Mouse (Mus musculus) thymus, postnatal 36 days (tissue): ENCODE data around the gene Map3k1.

Source experiments
- DNase-seq, 2 experiments: peaks; one replicate each; pipeline ENCODE4 v3.0.0; 2022; ENCODE audit warnings: mixed read lengths in 2 of 2

Gene Map3k1

DNA sequence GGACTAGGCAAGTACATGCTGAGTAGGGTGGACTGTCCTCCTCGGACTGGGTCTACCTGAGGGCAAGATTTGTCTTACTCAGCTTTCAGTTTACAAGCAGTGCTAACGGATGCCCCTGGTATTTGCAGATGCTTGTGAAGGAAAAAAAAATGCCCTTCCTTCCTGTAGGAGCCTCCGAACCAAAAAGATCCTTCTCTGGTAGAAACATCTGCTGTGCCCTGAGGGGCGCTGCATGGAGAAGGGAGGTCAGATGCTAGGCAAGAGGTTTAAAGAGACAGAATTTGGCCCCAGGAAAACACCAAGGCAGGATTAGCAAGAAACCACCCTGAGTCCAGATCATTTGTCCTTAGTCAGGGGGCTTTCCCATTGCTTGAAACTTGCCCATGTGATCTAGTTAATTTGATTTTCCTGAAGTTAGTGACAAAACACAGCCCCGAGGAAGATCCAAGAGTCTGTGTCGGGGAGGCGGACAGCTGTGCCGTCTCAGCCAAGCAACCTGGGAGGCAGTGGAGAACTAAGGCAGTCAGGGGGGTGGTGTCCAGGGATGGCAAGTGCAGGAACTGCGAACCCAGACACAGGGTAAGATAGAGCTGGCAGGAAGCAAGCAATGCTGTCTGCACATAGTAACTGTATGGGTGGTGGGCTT lies 19.2 kb downstream of the Map3k1 start:
- no peak for DNase-seq

DNA sequence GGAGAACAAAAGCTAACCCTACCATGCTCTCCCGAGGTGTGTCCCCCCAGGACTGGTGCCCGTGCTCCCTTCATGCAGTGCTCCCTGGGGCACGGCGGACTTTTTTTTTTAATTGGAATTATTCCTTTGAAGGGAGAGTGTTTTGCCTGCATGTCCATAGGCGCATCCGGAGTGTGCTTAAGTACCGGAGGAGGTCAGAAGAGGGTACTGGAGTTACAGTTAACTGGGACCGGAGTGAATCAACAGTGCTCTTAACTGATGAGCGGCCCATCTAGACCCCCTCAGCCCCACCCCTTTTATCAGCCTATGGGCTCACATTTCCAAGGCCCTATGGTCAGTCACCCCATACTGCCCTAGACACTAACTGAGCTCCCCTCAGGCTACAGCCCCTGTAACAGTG lies 19.9 kb downstream of the Map3k1 start:
- no peak for DNase-seq

DNA sequence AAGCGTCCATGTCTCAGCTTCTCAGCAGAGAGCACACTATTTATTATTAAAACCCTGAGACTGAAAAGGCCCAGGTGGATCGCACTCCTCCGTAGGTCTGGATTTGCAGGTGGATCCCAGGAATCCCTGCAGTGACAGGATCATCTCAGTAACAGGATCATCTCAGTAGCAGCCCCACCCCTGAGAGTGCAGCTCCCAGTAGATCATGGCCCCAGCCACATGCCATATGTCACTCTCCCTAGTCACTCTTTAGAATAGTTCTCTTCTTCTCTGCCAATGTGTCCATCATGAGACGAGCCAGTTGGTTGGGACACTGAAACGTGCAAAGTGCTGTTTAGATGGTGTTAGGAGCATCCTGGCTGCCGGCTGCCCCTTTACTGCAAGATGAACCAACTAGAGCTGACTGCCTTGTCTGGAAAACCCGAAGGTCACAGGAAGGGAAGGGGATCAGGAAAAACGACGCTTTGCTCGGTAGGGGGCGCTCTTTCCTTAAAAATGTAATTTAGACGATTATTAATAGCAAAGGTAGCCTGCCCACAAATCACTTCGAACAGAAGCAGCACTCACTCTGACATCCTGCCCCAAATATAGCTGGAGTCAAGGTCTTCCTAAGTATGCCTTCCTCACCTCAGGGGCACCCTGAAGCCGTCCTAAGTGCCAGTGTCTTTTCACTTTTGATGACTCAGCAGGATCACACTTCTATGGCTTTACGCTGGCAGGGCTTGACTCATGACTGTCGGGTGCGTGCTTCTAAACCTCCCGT lies 20.8 kb downstream of the Map3k1 start:
- peak; percentile 52 to 70 for DNase-seq

DNA sequence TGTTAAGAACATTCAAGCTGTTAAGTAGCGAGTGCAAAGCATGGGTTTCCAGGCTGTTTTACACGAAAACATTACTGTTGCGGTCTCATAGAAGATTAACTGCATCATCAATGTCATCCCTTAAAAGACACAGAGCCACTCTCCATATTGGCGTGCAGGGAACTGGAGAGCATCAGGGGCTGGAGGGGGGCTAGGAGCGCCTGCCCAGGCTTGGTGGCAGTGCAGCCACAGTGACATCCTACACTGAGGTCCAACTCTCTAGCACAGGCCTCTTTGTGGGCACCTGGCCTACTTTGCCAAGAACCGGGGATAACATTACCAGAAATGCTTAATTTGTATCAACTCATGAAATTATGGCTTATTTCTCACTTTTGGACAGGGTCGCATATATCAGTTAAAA lies 22.2 kb downstream of the Map3k1 start:
- no peak for DNase-seq

DNA sequence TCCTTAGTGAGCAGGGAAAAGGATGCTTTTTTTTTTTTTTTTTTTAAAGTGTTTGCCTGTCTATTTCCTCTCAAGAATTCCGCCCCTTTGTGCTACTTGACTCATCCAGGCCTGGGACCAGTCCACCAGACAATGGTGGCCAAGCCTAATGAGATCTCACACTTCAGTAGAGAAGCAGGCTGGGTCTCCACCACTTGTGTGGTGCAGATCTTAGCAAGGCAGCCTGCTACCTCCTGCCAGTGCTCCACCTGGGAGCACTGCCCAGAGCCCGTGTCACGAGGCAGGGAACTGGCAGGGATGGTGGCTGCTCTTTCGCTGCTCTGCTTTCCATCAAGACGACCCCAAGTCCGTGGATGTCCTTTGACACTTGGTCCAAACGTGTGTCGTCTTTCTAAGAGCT lies 25.3 kb downstream of the Map3k1 start:
- no peak for DNase-seq

DNA sequence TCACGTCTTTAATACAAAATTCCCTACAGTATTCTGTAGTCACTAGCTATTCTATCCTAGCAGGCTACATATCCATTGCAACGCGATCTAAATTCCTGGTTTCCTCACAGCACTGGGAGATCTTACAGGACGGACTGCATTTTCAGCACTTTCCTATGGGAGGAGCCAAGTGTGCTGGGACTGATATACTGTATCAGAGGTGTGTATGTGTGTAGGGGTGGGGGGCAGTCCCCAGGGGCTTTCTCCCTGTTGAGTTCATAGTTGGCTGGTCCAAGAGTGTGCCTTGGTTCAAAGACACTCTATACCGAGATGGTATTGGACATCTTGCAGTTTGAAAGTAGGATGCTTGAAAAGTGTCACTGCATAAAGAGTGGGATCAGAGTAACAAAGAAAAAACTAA lies 29.3 kb downstream of the Map3k1 start:
- DNase-seq, result no peak

DNA sequence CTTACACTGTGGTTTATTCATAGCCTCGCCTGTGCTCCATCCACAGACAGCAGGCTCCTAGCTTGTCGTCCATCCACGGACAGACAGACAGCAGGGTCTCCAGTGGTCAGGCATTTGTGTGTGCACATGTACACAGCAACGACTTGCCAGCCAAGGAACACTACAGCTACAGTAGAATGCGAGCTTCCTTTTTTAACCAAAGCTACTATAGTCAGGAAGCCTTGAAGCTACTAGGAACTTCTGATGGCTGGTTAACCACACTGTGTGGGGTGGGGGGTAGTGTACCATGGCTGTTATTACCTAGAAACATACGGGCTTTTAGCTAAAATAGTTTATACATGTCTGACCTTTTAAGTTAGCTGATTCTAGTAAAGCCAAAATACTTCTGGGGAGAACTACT lies 30.2 kb downstream of the Map3k1 start:
- no peak for DNase-seq

DNA sequence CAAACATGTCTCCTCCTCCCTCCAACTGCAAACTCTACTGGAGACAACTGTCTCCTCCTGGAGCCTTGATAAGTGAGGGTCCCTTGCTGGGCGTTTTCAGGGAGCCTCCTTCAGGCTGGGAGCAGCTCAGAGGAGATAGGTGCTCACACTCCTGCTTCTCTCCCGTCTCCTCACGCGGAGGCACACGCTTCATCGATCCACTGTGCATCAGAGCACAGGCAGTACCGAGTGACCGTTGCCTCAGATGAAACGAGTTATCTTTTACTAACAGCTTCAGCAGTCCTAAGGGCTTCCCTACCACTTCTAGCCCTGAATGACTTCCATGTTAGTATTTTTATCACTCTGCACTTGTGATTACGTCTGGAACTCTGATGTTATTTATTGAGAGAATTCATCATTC lies 30.9 kb downstream of the Map3k1 start:
- DNase-seq, result no peak

DNA sequence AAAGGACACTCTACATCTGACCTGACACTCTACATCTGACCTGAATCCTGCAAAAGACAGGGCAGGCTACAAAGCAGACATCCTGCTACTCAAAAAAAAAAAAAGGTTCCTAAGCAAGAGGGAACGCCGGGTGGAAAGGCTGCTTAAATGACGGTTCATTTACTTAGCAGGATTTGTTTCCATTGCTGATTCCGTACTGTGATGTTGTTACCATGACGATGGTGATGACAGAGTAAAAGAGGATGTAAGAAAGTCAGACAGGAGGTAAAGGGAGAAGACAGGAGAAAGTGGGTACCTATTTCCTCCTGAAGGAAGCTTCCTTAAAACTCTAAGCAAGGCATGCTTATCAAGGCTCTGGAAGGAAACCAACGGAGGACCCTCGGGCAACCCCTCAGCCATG lies 31.6 kb downstream of the Map3k1 start:
- DNase-seq, result no peak

DNA sequence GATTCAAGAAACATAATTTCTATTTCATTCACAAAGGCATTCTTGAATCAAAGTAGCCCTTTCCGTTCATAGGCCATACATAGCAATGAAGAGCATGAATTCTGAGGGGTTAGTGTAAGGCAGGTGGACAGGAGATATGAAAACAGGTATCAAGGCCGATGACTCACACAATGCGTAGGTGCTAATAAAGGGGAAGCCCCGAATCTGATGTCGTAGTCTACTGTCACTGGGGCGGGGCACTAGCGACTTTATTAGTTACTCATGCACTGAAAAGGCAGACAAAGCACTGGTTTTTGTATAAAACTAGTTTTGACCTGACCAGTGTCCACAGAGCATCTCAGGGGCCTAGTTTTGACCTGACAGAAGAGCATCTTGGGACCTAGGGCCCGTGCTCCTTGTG lies 36.7 kb downstream of the Map3k1 start:
- no peak for DNase-seq

DNA sequence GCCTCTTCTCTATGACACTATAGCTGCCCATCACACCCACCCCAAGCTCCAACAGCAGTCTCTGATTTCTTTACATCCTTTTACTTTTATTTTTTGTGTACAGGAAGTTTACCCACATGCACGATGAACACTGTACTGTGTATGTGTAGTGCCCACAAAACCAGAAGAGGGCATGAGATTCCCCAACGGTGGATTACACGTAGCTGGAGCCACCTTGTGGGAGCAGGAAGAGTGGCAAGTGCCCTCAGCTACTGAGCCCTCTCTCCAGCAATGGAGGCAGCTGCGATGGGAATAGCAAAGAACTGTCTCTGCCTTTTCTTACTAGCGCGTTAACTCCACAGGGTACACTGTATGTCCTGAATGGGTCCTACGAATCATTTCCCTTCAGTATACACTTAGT lies 37.6 kb downstream of the Map3k1 start:
- DNase-seq, result peak; percentile 53 to 69

DNA sequence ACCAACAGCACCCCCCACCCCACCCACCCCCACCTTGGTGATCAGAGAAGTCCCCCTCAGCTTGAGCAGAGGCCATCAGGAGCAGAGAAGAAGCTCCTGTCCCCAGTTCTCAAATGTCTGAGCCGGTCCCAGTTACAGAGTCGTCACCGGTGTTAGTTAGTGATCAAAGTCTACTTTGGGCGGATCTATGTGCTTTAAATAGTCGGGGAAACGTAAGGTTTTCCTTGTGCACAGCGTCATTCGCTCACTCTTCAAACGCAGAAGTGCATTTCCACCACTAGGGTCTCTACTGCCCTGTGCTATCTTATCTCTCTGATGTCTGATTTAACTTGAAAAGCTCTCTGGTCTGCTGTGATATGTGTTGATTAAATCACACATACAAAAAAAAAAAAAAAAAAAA lies 38.0 kb downstream of the Map3k1 start:
- DNase-seq, result no peak

DNA sequence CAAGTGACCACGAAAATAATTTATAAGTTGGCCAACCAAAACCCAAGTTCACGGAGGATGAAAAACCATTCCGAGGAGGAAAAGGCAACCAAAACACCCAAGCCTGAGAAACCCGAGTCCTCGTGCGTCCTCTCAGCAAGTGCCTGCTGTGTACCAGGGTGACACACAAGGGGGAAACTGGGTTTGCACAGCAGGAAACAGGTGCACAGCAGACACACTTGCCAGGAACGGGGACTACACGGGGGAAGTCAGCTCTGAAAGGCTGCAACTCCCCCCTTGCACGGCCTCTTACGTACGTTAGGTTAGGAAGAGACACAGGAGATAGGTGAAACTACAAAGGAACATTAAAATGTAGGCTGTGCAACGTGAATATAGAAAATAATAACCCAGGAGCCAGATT lies 46.3 kb downstream of the Map3k1 start:
- DNase-seq, result peak; percentile 40 to 69

DNA sequence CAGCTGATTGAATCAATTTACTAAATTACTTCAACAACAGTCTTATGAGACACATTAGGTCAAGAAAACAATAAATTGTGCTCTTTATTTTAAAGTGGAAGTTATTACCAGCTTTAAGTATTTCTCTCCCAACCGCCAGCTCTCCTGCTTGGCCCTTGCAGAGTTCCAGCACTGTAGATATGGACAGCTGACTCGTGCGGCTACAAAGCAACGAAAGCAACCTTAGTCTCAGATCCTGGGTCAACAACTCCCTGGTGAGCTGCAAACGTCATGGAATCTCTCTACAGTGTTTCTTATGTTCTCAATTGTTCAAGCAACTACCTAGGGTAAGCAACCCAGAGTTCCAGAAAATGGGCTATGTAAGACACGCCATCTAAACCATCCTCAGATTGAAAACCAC lies 51.8 kb downstream of the Map3k1 start:
- no peak for DNase-seq

DNA sequence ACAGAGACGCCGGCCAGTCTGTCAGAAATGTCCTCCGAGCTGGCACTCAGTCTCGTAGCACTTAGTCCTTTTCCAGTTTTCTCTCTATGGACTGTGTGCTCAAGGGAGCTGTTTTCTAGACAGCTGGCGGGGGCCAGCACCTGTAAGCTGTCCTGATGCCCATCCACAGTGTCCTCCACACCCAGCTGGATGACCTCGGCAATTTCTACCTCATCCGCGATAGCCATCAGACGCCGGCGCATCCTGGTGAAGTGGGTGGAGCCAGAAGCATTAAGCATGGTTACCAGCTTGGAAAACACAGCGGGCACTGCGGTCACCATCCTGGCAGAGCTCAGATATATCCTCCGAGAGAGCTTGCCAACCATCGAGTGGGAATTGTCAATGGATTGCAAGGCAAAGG lies 52.9 kb downstream of the Map3k1 start:
- DNase-seq, result no peak

DNA sequence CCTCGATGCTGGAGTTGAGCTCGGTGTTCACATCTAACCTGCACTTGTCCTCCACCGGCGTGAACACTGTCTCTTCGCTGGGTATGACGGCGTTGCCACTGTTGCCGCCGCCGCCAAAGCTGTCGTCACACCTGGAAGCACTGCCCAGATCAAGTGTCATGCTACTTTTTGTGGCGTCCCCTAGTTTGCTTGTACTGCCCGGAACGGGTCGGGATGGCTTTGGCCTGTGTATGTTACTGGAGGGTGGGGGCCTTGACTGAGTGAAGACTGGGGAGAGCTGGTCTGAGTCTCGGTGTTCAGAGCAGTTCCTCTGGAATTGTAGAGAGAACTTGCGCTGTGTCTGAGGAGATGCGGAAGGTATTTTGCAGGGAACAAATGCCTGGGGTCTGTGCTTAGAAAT lies 53.4 kb downstream of the Map3k1 start:
- DNase-seq, result no peak

DNA sequence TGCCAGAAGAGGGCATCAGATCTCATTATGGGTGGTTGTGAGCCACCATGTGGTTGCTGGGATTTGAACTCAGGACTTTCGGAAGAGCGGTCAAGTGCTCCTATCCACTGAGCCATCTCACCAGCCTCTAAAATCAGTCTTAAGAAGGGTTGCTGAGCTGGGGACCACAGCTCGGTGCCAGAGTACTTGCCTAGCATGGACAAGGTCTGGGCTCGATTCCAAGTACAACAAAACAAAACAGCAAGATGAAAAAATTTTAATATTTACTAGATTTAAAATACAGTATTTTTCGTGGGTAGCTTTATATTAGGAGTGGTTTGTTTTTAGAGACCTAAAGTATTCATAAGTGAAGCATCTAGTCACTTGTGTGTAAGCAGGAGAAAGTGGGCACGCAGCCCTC lies 55.5 kb downstream of the Map3k1 start:
- DNase-seq, result no peak

DNA sequence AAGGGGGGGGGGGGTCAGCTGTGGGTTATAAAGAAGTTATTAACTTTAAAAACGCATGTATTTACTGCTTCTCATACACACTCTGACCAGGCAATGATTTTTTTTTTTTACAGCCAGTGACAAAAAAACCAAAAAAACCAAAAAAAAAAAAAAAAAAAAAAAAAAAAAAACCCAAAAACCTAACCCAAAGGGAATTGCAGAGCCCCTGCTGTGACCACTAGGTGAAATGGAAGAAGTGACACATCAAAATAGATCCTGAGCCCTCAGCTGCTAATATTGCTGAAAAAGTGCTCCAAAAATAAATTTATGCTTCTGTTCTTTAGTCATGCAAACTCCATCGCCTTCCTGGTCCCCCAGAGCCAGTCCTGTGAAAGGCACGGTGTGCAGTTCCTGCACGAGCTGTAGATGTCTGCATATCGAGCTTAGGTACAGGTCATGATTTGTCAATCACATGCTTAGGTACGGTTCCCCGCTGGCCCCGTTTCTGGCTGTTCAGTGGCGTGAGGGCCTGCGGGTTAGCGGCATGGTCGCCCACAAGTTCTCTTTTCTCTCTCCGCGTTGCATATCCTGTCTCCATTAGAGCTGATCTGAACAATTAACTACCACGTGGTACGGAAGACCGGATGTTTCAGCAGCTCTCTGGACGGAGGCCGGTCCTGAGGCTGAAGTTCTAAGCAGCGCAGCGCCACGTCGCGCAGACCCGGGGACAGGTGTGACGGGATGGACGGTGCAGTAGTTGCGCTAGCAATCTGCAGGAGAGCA lies 60.3 kb downstream of the Map3k1 start:
- DNase-seq, result no peak

DNA sequence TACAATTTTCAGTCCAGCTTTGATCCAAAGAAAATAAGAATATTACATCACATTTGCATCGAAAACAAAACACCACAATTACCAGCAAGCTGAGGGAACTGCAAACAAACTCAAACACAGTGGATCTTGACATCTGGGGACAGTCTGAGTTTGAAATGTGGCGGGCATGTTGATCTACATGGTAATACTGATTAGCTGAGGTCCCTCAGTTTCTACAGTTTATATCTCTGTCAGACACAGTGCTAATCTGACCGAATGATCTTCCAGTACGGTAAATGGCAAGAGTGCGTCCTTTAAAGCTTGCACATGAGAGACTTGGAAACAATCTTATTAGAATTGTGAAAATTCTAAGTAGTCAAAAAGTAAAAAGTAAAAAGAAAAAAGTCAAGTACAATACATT lies 62.0 kb downstream of the Map3k1 start:
- DNase-seq, result no peak

DNA sequence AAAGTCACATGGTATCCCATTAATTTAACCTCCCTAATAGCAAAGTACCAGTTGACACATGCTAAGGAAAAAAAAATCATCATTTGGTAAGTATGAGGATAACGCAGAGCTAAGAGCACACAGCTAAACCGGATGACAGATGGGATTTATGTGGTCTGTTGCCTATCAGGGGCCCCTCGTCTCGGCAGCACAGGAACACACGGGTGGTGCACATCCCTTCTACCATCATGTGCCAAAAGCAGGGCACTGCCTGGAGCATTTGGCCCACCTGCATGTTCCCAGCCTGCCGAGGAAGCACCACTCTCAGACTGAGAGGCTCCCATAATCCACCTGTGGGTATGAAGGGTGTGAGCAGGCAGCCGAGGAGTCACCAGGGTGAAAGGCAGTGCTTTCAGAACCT lies 63.6 kb downstream of the Map3k1 start:
- peak in 1 of 2 experiments; percentile 41 for DNase-seq

DNA sequence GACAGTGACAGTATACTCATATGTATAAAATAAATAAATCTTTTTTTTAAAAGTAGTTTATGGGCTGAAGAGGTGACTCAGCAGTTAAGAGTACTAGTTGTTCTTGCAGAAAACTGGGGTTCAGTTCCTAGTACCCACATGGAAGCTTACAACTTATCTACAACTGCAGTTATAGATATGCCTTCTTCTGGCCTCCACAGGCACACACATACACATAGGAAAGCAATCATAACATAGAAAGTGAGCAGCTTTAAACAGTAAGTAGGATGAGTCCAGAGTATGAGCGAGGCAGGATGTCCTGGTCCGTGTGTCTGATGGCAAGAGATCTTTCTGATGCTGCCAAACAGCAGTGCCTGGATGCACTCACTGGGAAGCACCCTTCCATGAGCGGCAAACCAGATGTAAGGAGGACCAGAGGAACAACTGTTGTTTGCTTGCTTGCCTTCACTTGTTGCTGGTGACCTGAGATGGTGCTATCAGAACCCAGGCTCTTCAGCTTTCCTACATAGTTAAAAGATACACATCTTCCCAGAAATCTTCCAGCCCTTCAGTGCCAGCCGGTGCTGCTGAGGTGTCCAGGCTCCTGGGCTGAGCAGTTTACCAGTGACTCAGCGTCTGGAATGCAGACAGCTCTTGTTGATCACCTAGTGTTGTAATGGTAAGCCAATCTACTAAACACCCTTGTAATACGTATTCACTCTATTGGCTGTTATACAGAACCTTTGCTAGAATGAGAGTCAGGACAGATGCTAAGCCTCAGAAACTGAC lies 64.4 kb downstream of the Map3k1 start:
- no peak for DNase-seq

DNA sequence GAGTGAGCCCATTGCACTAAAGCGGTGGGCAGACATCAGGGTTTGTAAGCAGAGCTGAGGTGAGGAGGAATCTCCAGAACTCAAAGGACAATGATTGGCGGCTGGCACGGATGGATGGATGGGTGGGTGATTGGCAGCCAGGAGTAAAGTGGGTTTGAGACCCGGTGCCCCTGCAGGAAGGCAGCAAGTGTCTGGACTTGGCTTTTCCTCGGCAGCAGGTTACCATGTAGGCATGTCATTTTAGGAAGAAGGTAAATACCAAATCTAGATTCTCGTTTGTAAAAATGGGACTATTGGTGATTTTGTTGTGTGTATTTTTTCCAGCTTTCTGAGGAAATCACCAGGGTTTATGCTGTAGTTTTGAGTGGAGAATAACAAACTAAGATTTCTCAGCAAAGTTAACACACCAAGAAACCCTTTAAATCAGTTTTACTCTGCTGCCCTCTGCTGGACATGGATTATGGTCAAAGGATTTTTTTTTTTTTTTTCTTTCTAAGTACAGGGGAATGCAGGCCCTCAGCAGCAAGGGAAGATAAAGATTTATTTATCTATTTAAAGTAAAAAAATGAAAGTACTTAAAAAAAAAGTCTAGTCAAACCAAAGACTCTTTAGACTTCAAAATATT lies 66.7 kb downstream of the Map3k1 start:
- no peak for DNase-seq
